Mouse (Mus musculus) gastrocnemius, postnatal 14 days (tissue): ENCODE results near the gene Bcl9. TPM values are rescaled to one million over a fixed set of nuclear protein-coding genes. Genes with fewer than 3 reads are reported as not detected.
A peak's percentile ranks its signal among the peaks of the same experiment; 100 is the strongest.

Experiments used
- DNase-seq: peaks from one replicate; pipeline ENCODE4 v3.0.0; 2021; ENCODE audit warnings: mixed read lengths
- intact Hi-C: fragments of 180-260 bp; cut with DNase I; formaldehyde crosslinking; loops from one replicate; pipeline ENCODE4 v1.15.1; 2025; ENCODE audit warnings: low total_unique reads
- total RNA-seq, 2 experiments: library from RNA; stranded (reverse); gene quantifications; 2 replicates each; pipeline ENCODE4 v1.2.3; 2021

The Bcl9 gene
- total RNA-seq, 2 experiments from 2014 or later = 4.3 to 5.2 TPM

DNA sequence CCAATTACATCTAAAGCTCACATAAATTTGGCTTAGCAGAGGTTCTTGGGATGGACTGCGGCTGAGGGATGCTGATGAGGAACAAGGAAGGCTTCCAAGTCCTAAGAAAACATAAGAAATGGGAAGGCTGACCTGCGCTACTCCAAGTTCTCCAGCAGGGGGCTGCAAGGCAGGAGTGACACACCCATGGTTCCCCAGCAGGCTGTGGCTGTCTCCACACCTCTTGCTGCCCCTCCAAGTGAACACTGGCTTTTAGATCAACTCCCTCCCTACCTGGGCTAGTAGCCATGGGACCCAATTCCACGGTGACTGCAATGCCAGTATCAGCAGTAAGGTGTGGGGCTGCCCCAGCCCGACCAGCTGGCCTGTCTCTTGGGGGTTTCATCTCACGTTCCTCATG, 95.8 kb downstream of the Bcl9 start:
- intact Hi-C loops = loop anchor here (2.0 kb wide), 1 partner anchor 135 kb away; no protein-coding TSS in a partner anchor
- DNase-seq = peak; percentile 68

DNA sequence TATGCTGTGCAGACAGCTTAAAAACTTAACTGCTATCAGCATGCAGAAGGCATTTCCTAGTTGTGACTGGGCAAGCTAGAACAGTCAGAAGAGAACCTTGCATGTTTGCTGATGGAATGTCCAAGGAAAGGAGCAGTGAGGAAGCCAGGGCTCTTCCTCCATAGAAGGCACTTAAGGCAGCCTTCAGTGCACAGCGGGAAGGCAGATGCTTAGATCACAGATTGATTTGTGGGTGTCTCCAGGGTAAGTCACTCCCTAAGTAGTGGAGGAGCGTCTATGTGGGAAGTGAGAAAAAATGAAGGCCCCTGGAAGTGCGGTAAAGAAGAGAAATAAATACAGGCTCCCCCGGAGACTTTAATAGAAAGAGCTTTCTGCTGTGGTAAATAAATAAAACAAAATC, 98.5 kb downstream of the Bcl9 start:
- no peak for DNase-seq
- intact Hi-C loops = no loop called here

DNA sequence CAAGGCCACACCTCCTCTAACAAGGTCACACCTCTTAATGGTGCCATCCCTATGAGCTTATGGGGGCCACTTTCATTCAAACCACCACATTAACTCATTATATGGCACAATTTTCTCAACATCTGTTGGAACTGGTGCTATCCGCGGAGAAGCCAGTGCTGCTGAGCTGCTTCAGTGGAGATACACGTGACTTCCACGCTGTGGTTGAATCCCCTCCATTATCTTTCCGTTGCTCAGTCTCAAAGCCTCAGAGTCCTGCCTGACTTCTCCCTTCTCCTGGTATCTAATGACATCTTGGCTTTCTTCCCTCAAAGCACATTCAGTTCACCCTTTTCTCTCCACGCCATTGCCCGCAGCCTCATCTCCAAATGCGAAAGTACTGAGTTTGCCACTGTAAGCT, 101.1 kb downstream of the Bcl9 start:
- no peak for DNase-seq
- intact Hi-C loops = no loop called here

DNA sequence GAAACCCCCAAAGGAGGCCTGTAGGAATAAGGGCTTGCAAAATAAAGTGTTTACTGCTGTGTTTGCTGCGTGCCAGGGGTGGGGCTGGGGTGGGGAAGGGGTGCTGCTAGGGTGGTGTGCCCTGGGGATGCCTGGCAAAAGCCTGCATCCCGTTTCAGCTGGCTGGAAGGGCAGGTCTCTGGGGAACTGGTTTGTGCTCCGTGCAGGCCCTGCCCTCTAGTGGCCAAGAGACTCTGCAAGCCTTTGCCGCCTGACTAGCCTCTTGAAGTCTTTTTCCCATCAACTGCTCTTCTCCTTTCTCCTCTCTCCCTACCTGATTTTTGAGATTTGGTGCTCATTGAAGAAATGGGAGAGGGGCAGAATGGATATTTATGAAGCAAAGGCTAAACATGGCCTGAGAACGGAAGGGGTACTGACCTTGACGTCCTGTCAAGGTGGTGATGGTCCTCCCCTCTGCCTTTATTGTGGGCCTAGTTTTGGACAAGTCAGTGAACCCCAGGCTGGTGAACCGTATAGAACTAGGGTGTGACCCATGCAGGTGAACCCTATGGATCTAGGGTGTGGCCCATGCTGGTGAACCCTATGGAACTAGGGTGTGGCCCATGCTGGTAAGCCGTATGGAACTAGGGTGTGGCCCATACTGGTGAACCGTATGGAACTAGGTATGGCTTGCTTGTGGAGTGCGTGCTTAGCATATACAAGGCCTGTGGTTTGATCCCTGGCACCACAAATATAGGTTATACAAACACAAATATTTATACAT, 112.4 kb downstream of the Bcl9 start:
- peak; percentile 72 for DNase-seq
- intact Hi-C loops = loop anchor here (10.0 kb wide), 1 partner anchor 100 kb away; no protein-coding TSS in a partner anchor

DNA sequence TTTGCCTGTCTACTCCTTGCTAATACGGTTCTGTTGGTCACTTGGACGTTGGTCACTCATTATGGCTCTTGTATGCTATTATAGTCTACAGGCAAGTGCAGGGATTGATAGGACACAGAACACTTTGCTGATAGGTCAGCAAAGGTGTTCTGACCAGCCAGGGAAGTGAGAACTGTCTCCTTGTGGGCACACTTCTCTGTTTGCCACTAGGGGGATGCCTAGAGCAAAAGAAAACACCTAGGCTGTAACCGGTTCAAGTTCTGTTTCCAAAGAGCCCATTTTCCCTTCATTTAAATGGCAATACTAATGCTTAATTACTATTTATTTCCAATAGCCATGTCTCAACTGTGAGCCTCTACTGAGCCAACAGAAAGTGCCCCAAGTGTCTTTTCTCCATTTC, 113.9 kb downstream of the Bcl9 start:
- intact Hi-C loops = loop anchor here (10.0 kb wide), 1 partner anchor 99 kb away; no protein-coding TSS in a partner anchor
- no peak for DNase-seq

DNA sequence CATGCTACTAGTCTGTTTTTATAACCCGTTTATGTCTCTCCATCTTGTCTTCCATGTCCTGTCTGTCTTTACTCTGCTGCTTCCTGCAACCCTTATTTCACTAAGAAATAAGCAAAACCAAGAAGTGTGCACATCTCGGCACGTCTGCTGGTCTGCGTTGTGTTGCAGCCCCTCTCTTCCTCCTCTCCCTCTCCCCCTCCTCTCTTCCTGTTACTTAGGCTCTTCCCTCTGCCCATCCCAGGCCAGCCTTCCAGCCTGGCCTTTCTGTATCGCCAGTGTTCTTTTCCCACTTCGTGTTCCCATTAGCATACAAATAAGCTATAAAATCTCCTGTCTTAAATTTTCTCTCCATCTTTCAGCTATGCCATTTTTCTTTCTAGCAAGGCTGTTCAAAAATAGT, 117.2 kb downstream of the Bcl9 start:
- no peak for DNase-seq
- intact Hi-C loops = loop anchor here (10.0 kb wide), 1 partner anchor 96 kb away; no protein-coding TSS in a partner anchor

DNA sequence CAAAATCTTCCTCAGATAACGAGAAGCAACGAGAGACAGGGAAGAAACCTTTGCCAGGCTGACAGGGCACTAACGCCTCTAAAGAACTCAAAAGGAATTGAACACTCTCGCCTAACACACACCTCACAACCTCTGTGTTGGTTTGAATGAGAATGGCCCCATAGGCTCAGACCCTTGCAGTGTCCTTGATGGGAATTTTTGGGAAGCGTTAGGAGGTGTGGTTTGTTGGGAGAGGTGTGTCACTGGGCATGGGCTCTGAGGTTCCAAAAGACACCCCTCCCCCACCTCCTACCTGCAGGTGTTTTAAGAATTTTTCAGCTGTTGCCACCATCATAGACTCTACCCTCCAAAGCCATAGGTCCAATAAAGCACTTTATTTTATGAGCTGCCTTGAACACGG, 118.8 kb downstream of the Bcl9 start:
- no peak for DNase-seq
- intact Hi-C loops = no loop called here

DNA sequence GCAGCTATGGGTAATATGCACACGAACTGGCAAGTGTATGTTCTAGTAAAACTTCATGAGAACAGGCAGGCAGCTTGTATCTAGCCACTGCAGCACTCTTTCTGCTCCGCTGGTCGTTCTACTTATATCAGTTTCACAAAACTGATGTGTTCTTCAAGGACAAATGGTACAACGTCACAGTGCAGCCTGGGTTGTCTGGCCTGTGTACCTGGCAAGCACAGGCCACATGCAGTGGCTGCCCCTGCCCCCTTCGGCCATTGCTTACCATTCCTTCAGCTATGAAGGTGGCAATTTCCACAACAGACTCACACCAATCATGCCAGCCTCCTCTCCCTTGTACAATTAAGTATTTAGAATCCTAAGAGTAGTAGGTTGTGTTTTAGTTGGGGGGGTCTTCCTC, 125.1 kb downstream of the Bcl9 start:
- DNase-seq = no peak
- intact Hi-C loops = no loop called here

DNA sequence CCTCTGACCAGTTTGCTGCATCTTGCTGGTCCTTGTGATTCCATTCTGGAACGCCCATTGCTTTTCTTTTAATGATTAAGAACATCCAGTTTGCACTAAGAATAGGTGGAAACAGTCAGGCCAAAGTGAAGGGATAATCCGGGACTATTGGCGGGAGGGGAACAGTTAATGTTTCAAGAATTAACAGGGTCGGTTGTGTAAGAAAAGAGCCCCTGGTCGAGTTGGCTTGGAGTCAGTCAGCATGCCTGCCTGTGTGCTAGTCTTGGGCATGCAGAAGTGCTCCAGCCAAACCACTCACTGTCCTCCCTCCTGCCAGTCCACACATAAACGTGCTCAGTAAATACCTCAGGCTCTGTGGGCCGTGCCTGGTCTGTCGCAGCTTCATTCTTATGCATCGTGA, 125.5 kb downstream of the Bcl9 start:
- DNase-seq = no peak
- intact Hi-C loops = no loop called here

DNA sequence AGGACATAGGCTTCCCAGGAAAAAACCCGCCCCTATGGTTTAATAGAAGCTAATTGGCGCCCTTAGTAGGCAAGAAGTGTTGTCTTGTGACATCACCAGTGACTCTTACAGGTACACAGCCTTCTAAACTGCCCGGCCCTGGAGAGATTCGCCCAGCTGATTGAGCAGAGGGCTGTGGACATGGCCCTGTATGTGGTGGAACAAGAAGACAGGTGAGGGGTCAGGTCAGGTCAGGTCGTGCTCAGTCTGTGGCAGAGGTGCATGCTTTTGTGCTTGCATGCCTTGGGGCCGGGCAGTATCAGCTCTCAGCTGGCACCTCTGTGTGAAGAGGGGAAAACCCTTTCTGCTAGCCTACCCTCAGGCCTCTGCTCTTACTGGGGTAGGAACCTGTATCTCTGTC, 126.2 kb downstream of the Bcl9 start:
- DNase-seq = no peak
- intact Hi-C loops = no loop called here

DNA sequence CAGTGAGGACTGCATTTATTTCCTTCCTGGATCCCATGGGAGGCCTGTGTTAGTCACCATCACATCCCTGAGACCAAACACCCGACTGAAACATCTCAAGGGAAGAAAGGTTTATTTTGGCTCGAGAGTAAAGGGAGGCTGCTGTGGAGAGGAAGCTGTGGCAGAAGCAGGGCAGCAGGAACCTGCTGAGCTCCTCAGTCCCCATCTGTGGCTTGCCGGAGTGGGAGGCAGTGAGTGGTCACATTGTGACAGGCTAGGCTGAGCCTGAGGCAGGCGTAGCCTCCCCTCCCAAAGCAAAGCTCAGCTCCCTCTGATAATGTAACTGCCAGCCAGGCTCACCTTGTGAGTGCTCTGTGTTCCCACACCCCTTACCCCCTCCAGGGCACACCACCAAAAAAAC, 130.6 kb downstream of the Bcl9 start:
- intact Hi-C loops = no loop called here

DNA sequence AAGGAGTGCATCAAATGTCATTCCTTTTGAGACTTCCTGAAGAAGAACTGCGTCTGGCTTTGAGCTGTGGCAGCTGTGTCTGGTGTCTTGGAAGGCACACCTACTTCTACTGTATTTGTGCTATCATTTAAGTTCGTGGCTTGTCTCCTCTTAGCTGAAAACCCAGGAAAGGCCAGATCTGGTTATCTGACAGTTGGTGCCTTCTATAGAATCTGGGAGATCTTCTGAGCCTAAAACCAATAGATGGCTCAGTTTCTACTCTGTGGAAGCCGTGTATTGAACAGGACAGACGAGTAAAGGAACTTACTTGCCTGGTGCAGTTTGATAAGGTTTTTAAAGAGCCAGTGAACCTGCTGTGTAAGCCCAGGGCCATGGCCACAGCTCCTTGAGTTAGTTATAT, 133.2 kb downstream of the Bcl9 start:
- intact Hi-C loops = no loop called here
- DNase-seq = no peak

More for the DNA sequence above, 130.6 kb downstream of the Bcl9 start:
- no peak for DNase-seq

DNA sequence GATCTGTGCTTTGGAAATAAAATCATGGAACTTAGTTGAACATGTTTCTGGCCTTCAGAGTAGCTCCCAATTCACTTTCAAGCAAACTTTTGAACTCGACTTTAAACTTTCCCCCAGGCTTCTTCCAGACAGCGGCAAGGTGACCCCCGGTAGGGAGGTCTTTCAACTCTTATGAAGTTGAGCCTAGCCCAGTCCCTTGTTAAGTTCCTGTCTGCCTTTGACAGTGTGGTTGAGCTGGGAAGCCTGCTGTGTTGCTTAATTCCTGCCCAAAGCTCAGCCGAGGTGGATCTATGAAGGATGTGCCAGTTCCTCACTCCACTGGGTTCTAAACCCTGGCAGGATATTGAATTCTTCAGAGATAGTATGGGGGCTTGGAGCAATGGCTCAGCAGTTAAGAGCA, 135.9 kb downstream of the Bcl9 start:
- intact Hi-C loops = no loop called here
- DNase-seq = no peak

DNA sequence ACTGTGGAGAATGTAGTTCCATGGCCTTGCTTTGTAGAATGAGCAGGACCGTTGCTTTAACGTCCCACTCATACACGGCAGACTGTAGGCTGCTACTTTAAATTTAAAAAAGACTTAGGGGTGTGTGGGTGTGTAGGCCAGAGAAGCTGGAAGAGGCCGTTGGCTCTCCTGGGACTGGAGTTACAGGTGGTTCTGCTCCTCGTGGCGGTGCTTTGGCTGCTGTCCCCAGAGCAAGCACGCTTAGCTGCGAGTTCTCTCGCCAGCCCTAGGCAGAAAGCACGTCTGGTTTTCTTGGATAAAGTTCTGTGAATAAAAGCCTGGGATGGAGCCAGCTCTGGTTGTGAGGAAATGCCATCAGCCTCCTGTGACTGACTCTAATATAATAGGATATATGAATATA, 136.8 kb downstream of the Bcl9 start:
- peak; percentile 18 for DNase-seq
- intact Hi-C loops = no loop called here

DNA sequence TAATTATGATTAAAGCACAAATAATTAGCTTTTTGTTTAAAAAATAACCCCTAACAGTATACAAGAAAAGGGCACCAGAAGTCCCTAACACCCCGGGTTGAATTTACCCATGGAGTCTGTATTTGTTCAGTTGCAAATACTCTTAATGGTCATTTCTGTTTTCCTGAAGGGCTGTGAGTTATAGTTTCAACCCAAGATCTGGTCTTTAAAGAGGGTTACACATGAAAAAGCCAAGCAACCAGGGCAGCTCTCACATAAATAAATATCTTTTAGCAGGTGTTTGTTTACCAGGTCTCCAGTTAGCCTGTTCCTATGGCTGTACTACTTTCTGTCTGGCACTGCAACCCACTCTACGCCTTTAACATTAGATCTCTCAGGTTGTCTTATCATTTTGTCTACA, 137.7 kb downstream of the Bcl9 start:
- no peak for DNase-seq
- intact Hi-C loops = no loop called here

DNA sequence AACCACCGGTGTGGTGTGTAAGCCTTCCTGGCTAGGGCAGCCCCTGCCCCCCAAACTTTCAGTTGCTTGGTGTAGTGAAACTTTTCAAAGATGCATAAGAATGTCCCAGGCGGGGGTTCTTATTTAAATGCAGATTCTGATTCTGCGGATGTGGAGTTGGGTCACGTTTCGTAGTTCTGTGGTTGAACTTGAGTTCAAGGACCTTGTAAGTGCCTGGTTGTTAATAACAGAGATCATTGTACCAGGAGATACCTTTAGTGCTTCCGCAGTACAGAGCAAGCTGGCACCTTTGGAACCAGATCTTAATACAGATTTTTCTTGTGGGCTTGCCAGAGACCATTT, 138.2 kb downstream of the Bcl9 start:
- intact Hi-C loops = no loop called here
- DNase-seq = no peak

DNA sequence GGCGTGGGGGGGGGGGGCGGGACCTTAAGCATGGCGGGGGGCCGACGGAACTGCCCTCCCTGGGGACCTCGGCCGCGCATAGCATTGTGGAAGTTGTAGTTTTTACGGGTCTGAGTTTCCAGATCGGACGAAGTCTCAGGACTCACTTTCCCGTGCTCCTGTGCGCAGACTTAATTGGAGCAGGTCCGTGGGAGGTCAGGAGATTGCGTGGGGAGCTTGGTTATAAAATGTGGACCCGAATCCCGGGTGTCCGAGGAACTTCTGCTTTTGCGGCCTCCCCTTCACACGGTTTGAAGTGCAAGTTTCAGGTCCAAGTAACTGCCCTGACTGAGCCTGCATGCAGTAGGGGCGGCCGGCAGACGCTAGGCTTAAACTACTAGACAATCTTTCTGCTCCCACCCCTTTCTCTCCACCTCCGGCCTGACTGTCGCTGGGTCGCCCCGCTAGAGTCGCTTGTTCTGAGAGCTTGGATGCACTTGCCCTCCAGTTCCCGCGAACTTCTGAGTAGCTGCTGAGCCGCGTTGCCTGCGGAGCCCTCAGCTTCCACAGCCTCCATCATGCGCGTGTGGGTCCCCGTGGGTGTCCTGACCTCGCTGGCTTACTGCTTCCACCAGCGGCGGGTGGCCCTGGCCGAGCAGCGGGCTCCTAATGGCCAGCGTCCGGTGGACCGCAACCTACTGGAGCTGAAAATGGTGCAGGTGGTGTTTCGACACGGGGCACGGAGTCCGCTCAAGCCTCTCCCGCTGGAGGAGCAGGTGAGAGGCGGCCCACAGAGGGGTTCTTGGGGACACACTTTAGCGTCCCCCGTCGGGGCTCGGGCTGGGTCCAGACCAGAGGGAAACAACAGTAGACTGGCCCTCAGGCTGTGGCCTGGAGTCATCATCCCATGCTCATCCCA, 138.9 kb downstream of the Bcl9 start, which contains the start of gene Acp6:
TSS of gene Acp6 (plus strand) at position 167 of the 898 bp plus-strand sequence.
- peak; percentile 90 for DNase-seq
- intact Hi-C loops = no loop called here

DNA sequence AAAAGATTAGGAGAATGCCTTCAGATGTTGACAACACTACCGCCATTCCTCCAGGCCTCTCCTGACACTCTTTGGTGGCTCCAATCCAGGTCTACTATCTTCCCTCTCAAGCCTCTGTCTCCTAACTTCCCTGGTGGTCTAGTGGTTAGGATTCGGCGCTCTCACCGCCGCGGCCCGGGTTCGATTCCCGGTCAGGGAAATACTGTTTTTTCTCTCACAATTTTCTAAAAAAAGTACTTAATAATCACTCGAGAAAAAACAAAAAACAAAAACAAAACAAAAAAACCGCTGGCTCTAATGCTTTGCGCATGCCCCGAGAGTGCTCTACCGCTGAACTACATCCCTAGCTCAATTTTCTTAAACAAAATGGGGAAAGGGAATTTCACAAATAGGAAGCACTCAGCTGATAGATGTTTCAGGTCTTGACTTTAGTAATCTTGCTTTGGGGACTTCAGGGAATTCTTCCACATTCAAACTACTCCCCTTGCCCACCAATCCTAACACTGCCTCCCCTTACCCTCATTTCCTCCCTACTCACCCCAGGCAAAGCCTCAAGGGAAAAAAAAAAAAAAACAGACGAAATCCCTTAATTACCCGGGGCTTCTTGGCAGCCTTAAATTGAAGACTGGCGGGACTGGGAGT, 139.6 kb downstream of the Bcl9 start:
- peak; percentile 74 for DNase-seq

DNA sequence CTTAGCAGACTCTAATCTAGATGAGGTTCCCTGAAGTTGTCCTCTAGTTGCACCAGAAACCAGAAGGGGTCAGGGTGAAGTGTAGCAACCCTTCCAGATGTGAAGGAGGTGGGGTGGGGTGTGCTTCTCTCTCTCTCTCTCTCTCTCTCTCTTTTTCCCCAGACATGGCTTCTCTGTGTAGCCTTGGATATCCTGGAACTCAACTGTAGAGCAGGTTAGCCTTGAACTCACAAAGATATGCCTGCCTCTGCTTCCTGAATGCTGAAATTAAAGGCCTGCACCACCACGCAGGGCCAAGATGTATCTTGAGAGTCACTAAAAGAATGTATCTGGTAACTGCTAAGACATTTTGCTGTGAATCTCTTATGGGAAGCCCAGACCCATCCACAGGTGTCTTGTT, 140.4 kb downstream of the Bcl9 start:
- no peak for DNase-seq
- intact Hi-C loops = no loop called here

More for the DNA sequence above, 139.6 kb downstream of the Bcl9 start:
- intact Hi-C loops = no loop called here

DNA sequence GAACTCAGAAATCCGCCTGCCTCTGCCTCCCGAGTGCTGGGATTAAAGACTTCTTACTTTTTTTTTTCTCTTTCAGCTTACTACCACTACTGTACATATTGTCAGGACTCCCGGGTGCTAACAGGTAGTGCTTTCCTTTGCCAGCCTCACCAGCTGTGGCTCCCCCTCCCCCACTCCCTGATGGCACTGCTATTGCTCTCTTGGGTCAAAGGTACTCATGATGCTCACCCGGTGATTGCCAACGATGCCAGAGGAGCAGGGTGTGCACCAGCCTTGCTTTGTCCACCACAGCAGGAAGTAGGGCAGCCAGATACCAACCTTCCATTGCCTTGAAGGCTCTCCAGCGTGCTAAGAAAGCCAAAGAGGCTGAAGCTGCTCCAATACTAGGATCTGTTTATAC, 141.3 kb downstream of the Bcl9 start:
- intact Hi-C loops = no loop called here
- DNase-seq = no peak
